Mouse (Mus musculus): ENCODE measurements at regions not wholly inside any gene's neighbourhood (a gene's known extent, or its start where the extent isn't known, plus 50 kb on each side); places are given as distances from the start of the nearest gene placed in this dataset.

- Histone ChIP-seq H3K4me3 (ENCODE audit: low read depth, low read length) (no peak overlapping the region), H3K9me3 (replicated peaks; ENCODE audit: control insufficient read depth, insufficient read depth, low read length, poor library complexity, severe bottlenecking) (no peaks in the 10 kb centered on the region), H3K4me1 (ENCODE audit: control insufficient read depth, insufficient read depth, low read length) (no peaks in the 10 kb centered on the region), H3K9ac (ENCODE audit: low read depth, poor library complexity, severe bottlenecking) (no peak overlapping the region), H3K36me3 (ENCODE audit: control insufficient read depth, insufficient read depth, low read length, poor library complexity, severe bottlenecking) (no peaks in the 10 kb centered on the region), H3K27me3 (ENCODE audit: control insufficient read depth, insufficient read depth, low read length, poor library complexity, severe bottlenecking) (no peaks in the 10 kb centered on the region), H3K27ac (ENCODE audit: insufficient read depth, low read length) (no peak overlapping the region)
- no peak for TF ChIP-seq EP300 (IDR thresholded peaks at IDR 0.05; ENCODE audit: insufficient read depth, low read depth, low read length)
- no peak for TF ChIP-seq CTCF (IDR thresholded peaks at IDR 0.05; ENCODE audit: low read depth, low read length)
- TF ChIP-seq POLR2A (IDR thresholded peaks at IDR 0.05; ENCODE audit: insufficient read depth, low read length), result no peak
Measured at GRCm38 (mm10) chr10:17332986-17333385, 390.0 kb upstream of the Cited2 start.

GRCm38 (mm10) chr10:17333676-17334075 is 389.3 kb upstream of the Cited2 start:
- no peak overlapping the region for H3K27ac ChIP-seq (ENCODE audit: insufficient read depth, low read length)
- no peaks in the 10 kb centered on the region for H3K4me1 ChIP-seq (ENCODE audit: control insufficient read depth, insufficient read depth, low read length)
- no peaks in the 10 kb centered on the region for H3K27me3 ChIP-seq (ENCODE audit: control insufficient read depth, insufficient read depth, low read length, poor library complexity, severe bottlenecking)
- H3K9me3 ChIP-seq (replicated peaks; ENCODE audit: control insufficient read depth, insufficient read depth, low read length, poor library complexity, severe bottlenecking), result no peaks in the 10 kb centered on the region
- no peak overlapping the region for H3K4me3 ChIP-seq (ENCODE audit: low read depth, low read length)
- no peaks in the 10 kb centered on the region for H3K36me3 ChIP-seq (ENCODE audit: control insufficient read depth, insufficient read depth, low read length, poor library complexity, severe bottlenecking)
- no peak overlapping the region for H3K9ac ChIP-seq (ENCODE audit: low read depth, poor library complexity, severe bottlenecking)
- TF ChIP-seq EP300 (IDR thresholded peaks at IDR 0.05; ENCODE audit: insufficient read depth, low read depth, low read length) (no peak), POLR2A (IDR thresholded peaks at IDR 0.05; ENCODE audit: insufficient read depth, low read length) (no peak), CTCF (IDR thresholded peaks at IDR 0.05; ENCODE audit: low read depth, low read length) (no peak)

- H3K4me1 ChIP-seq (ENCODE audit: control insufficient read depth, insufficient read depth, low read length), result no peaks in the 10 kb centered on the region
- H3K4me3 ChIP-seq (ENCODE audit: low read depth, low read length), result no peak overlapping the region
- TF ChIP-seq POLR2A (IDR thresholded peaks at IDR 0.05; ENCODE audit: insufficient read depth, low read length), result no peak
- no peak for TF ChIP-seq EP300 (IDR thresholded peaks at IDR 0.05; ENCODE audit: insufficient read depth, low read depth, low read length)
- TF ChIP-seq CTCF (IDR thresholded peaks at IDR 0.05; ENCODE audit: low read depth, low read length), result no peak
- no peaks in the 10 kb centered on the region for H3K36me3 ChIP-seq (ENCODE audit: control insufficient read depth, insufficient read depth, low read length, poor library complexity, severe bottlenecking)
- no peak overlapping the region for H3K27ac ChIP-seq (ENCODE audit: insufficient read depth, low read length)
- H3K9me3 ChIP-seq (replicated peaks; ENCODE audit: control insufficient read depth, insufficient read depth, low read length, poor library complexity, severe bottlenecking), result no peaks in the 10 kb centered on the region
- H3K9ac ChIP-seq (ENCODE audit: low read depth, poor library complexity, severe bottlenecking), result no peak overlapping the region
- no peaks in the 10 kb centered on the region for H3K27me3 ChIP-seq (ENCODE audit: control insufficient read depth, insufficient read depth, low read length, poor library complexity, severe bottlenecking)
Measured at GRCm38 (mm10) chr10:17337217-17337616, 385.8 kb upstream of the Cited2 start.

DNA sequence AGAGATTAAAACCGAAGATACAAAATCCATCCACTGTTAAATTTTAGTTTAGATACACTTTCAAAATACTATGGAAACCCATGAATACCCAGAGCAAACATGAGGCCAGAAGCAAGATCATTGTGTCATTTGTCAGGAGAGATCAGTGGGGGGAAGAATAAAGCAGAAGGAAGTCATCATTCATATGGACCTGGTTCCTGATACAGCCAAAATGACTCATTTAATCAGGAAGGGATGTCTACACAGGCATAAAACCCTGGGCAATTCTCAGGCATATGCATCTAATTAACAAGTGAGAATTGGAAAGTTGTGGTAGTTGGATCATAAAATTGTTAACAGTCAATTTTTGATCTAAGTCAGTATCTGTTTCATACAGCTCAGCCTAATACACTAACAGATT is 379.2 kb upstream of the Cited2 start:
- Histone ChIP-seq H3K36me3 (ENCODE audit: control insufficient read depth, insufficient read depth, low read length, poor library complexity, severe bottlenecking) (no peaks in the 10 kb centered on the region), H3K9me3 (replicated peaks; ENCODE audit: control insufficient read depth, insufficient read depth, low read length, poor library complexity, severe bottlenecking) (peaks cover 3% of the 10 kb centered on the region; the same call in 1 of the 2 replicates), H3K9ac (ENCODE audit: low read depth, poor library complexity, severe bottlenecking) (no peak overlapping the region), H3K4me3 (ENCODE audit: low read depth, low read length) (no peak overlapping the region), H3K27ac (ENCODE audit: insufficient read depth, low read length) (no peak overlapping the region), H3K4me1 (ENCODE audit: control insufficient read depth, insufficient read depth, low read length) (no peaks in the 10 kb centered on the region), H3K27me3 (ENCODE audit: control insufficient read depth, insufficient read depth, low read length, poor library complexity, severe bottlenecking) (no peaks in the 10 kb centered on the region)
- TF ChIP-seq POLR2A (IDR thresholded peaks at IDR 0.05; ENCODE audit: insufficient read depth, low read length) (no peak), CTCF (IDR thresholded peaks at IDR 0.05; ENCODE audit: low read depth, low read length) (no peak), EP300 (IDR thresholded peaks at IDR 0.05; ENCODE audit: insufficient read depth, low read depth, low read length) (no peak)

- peaks cover 1% of the 10 kb centered on the region for H3K4me1 ChIP-seq (ENCODE audit: control insufficient read depth, insufficient read depth, low read length)
- H3K27ac ChIP-seq (ENCODE audit: insufficient read depth, low read length), result no peak overlapping the region
- H3K9ac ChIP-seq (ENCODE audit: low read depth, poor library complexity, severe bottlenecking), result no peak overlapping the region
- no peaks in the 10 kb centered on the region for H3K9me3 ChIP-seq (replicated peaks; ENCODE audit: control insufficient read depth, insufficient read depth, low read length, poor library complexity, severe bottlenecking)
- TF ChIP-seq CTCF (IDR thresholded peaks at IDR 0.05; ENCODE audit: low read depth, low read length) (no peak), EP300 (IDR thresholded peaks at IDR 0.05; ENCODE audit: insufficient read depth, low read depth, low read length) (no peak), POLR2A (IDR thresholded peaks at IDR 0.05; ENCODE audit: insufficient read depth, low read length) (no peak)
- H3K36me3 ChIP-seq (ENCODE audit: control insufficient read depth, insufficient read depth, low read length, poor library complexity, severe bottlenecking), result no peaks in the 10 kb centered on the region
- no peak overlapping the region for H3K4me3 ChIP-seq (ENCODE audit: low read depth, low read length)
- no peaks in the 10 kb centered on the region for H3K27me3 ChIP-seq (ENCODE audit: control insufficient read depth, insufficient read depth, low read length, poor library complexity, severe bottlenecking)
Measured at GRCm38 (mm10) chr10:17352202-17352994, 370.6 kb upstream of the Cited2 start.

GRCm38 (mm10) chr10:17355476-17355875 is 367.5 kb upstream of the Cited2 start:
- Histone ChIP-seq H3K27me3 (ENCODE audit: control insufficient read depth, insufficient read depth, low read length, poor library complexity, severe bottlenecking) (no peaks in the 10 kb centered on the region), H3K27ac (ENCODE audit: insufficient read depth, low read length) (no peak overlapping the region)

More at GRCm38 (mm10) chr10:17355476-17355875, 367.5 kb upstream of the Cited2 start:
- TF ChIP-seq CTCF (IDR thresholded peaks at IDR 0.05; ENCODE audit: low read depth, low read length) (no peak), EP300 (IDR thresholded peaks at IDR 0.05; ENCODE audit: insufficient read depth, low read depth, low read length) (no peak), POLR2A (IDR thresholded peaks at IDR 0.05; ENCODE audit: insufficient read depth, low read length) (no peak)
- no peaks in the 10 kb centered on the region for H3K36me3 ChIP-seq (ENCODE audit: control insufficient read depth, insufficient read depth, low read length, poor library complexity, severe bottlenecking)
- H3K4me1 ChIP-seq (ENCODE audit: control insufficient read depth, insufficient read depth, low read length), result peaks cover 1% of the 10 kb centered on the region
- no peaks in the 10 kb centered on the region for H3K9me3 ChIP-seq (replicated peaks; ENCODE audit: control insufficient read depth, insufficient read depth, low read length, poor library complexity, severe bottlenecking)
- H3K9ac ChIP-seq (ENCODE audit: low read depth, poor library complexity, severe bottlenecking), result no peak overlapping the region
- no peak overlapping the region for H3K4me3 ChIP-seq (ENCODE audit: low read depth, low read length)

Measured in ES-Bruce4 (cell line).